In the genomic region with DNA sequence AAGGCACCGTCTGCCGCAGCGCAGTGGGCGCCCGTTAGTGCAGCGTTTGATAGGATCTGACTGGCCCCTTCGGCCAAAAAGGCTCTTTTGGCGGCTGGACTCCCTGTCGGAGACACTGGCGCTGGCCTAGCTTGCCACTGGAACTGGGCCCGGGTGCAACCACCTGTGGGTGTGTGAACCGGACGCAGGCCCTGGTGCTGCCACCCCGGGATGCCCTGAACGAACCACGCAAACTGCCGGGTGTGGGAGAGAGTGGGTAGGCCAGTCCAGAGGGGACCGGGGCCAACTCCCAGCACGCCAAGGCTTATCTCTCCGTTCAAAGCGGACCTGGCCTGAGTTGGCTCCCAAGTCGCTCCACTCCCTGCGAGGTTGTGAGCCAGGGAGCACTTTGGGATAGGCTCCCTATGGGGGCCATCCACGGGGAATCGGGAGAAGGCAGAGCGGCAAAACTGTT, we compare ENCODE assay signal across 8 mouse cellular contexts. TPM values are rescaled to one million over a fixed set of nuclear protein-coding genes. Genes with fewer than 3 reads are reported as not detected.
DNase-seq lines count a peak whose midpoint lies in the region; ATAC-seq and TF ChIP-seq lines count a peak whose summit lies in the region.

No protein-coding gene starts in this region.

- H3K4me1 ChIP-seq in lung, embryonic 15.5 days: peaks cover 28% of the 10 kb centered on the region
- H3K4me1 ChIP-seq in heart, adult 2 months (ENCODE audit: control insufficient read depth, insufficient read depth, low read length): no peaks in the 10 kb centered on the region
- H3K4me1 ChIP-seq in kidney, embryonic 16.5 days (ENCODE audit: insufficient read depth, low read length): peaks cover 49% of the 10 kb centered on the region
- peaks cover 25% of the 10 kb centered on the region for H3K4me1 ChIP-seq in midbrain, embryonic 13.5 days (replicated peaks)

- H3K79me2 ChIP-seq in heart, adult 2 months (replicated peaks; ENCODE audit: control insufficient read depth, insufficient read depth, low read length): no peaks in the 10 kb centered on the region

- H3K4me3 ChIP-seq in lung, embryonic 15.5 days: peak overlapping the region; percentile 72
- peak overlapping the region; percentile 33; the same call in 1 of the 2 replicates for H3K4me3 ChIP-seq in heart, adult 2 months
- peak overlapping the region; percentile 65 for H3K4me3 ChIP-seq in kidney, embryonic 16.5 days (ENCODE audit: low read length)
- H3K4me3 ChIP-seq in midbrain, embryonic 13.5 days (replicated peaks): peak overlapping the region; percentile 67

- no peak overlapping the region for H3K27ac ChIP-seq in lung, embryonic 15.5 days
- no peak overlapping the region for H3K27ac ChIP-seq in heart, adult 2 months
- H3K27ac ChIP-seq in kidney, embryonic 16.5 days (ENCODE audit: low read length): no peak overlapping the region
- no peak overlapping the region for H3K27ac ChIP-seq in midbrain, embryonic 13.5 days

- intact Hi-C loops in heart, adult 2 months (cut with DNase I): no loop called here

- peak overlapping the region; percentile 98 for H3K4me2 ChIP-seq in lung, embryonic 15.5 days
- peak overlapping the region; percentile 93 for H3K4me2 ChIP-seq in kidney, embryonic 16.5 days (replicated peaks; ENCODE audit: low read depth, low read length)
- peak overlapping the region; percentile 76 for H3K4me2 ChIP-seq in midbrain, embryonic 13.5 days (replicated peaks)

- no peak for DNase-seq in lung, postnatal 14 days
- peak; percentile 44 to 48 for DNase-seq in heart, adult 2 months
- DNase-seq in thymus, postnatal 10 days (ENCODE audit: low spot score in 2 of 2): peak; percentile 6 to 7
- DNase-seq in frontal cortex, adult 2 months (ENCODE audit: extremely low spot score in 1 of 2, low spot score in 1 of 2): no peak

- no peak overlapping the region for H3K9ac ChIP-seq in lung, embryonic 15.5 days
- H3K9ac ChIP-seq in heart, adult 2 months (ENCODE audit: low read depth, low read length): no peak overlapping the region
- peak overlapping the region; percentile 77 for H3K9ac ChIP-seq in kidney, embryonic 16.5 days (replicated peaks; ENCODE audit: low read length)
- peak overlapping the region; percentile 80; the same call in 1 of the 2 replicates for H3K9ac ChIP-seq in midbrain, embryonic 13.5 days (replicated peaks)

- TF ChIP-seq EP300 in heart, adult 2 months (IDR thresholded peaks at IDR 0.05; ENCODE audit: insufficient read depth, low read depth, low read length): no peak

- TF ChIP-seq POLR2A in heart, adult 2 months (IDR thresholded peaks at IDR 0.05; ENCODE audit: insufficient read depth, low read depth, low read length): no peak

- no peak for ATAC-seq in lung, embryonic 15.5 days (ENCODE audit: borderline replicate concordance, extremely low read depth, low FRiP score, low TSS enrichment)
- ATAC-seq in common myeloid progenitor, adult 5-6 weeks (replicated peaks; ENCODE audit: low read depth, poor library complexity, severe bottlenecking): peak; percentile 17; the same call in 1 of the 2 replicates
- ATAC-seq in kidney, embryonic 16.5 days (ENCODE audit: low FRiP score, low TSS enrichment): no peak
- peak; percentile 25 for ATAC-seq in midbrain, embryonic 13.5 days

- no peaks in the 10 kb centered on the region for H3K36me3 ChIP-seq in lung, embryonic 15.5 days
- no peaks in the 10 kb centered on the region for H3K36me3 ChIP-seq in heart, adult 2 months (ENCODE audit: control insufficient read depth, insufficient read depth, low read length)
- H3K36me3 ChIP-seq in kidney, embryonic 16.5 days (ENCODE audit: insufficient read depth, low read length): no peaks in the 10 kb centered on the region
- H3K36me3 ChIP-seq in midbrain, embryonic 13.5 days: no peaks in the 10 kb centered on the region

- no peaks in the 10 kb centered on the region for H3K9me3 ChIP-seq in lung, embryonic 15.5 days
- H3K9me3 ChIP-seq in kidney, embryonic 16.5 days (ENCODE audit: low read length): no peaks in the 10 kb centered on the region
- no peaks in the 10 kb centered on the region for H3K9me3 ChIP-seq in midbrain, embryonic 13.5 days

- TF ChIP-seq CTCF in heart, adult 2 months (IDR thresholded peaks at IDR 0.05): no peak

- peaks cover 72% of the 10 kb centered on the region for H3K27me3 ChIP-seq in lung, embryonic 15.5 days
- peaks cover 2% of the 10 kb centered on the region; the same call in 1 of the 2 replicates for H3K27me3 ChIP-seq in heart, adult 2 months (ENCODE audit: control insufficient read depth, insufficient read depth, low read length)
- peaks cover 27% of the 10 kb centered on the region for H3K27me3 ChIP-seq in kidney, embryonic 16.5 days (ENCODE audit: insufficient read depth, low read length)
- peaks cover 57% of the 10 kb centered on the region for H3K27me3 ChIP-seq in midbrain, embryonic 13.5 days

- 4% methylated on average over 26 of the region's 26 CpGs for WGBS in lung, embryonic 15.5 days
- WGBS in heart, adult 2 months: 12% methylated on average over 26 of the region's 26 CpGs
- WGBS in kidney, embryonic 16.5 days: 5% methylated on average over 26 of the region's 26 CpGs
- WGBS in midbrain, embryonic 13.5 days: 3% methylated on average over 26 of the region's 26 CpGs

RNA-seq across cellular contexts. Expression of a gene that starts 1.3 kb away (rescaled TPM):
- 1.1 and 1.4 TPM in 2 replicates for polyA plus RNA-seq in lung, embryonic 15.5 days (2015; fragmentation: Nextera tagmentation; extraction: Ambion mirVana)
- 14.6 and 20.4 TPM in 2 replicates for total RNA-seq in common myeloid progenitor, adult 5-6 weeks (2017)
- total RNA-seq in heart, adult 2 months (2021): 1 to 10 TPM; 2.6 to 3.0 TPM
- 1.9 and 2.3 TPM in 2 replicates for polyA plus RNA-seq in heart, adult 2 months (2012; rRNA removed)
- 2.0 and 2.5 TPM in 2 replicates for polyA plus RNA-seq in kidney, embryonic 16.5 days (2015; fragmentation: Nextera tagmentation; extraction: Ambion mirVana)
- polyA plus RNA-seq in midbrain, embryonic 13.5 days (2015; fragmentation: Nextera tagmentation; extraction: Ambion mirVana): 1.9 and 2.3 TPM in 2 replicates
- 15.5 and 17.4 TPM in 2 replicates for polyA plus RNA-seq in frontal cortex, adult 2 months (2012; rRNA removed)

Comparison
In these comparisons a context has a peak if more than half of its experiments do, and no peak if none do; other contexts are left out.
1. ATAC-seq: peak in common myeloid progenitor, adult 5-6 weeks (single experiment) and midbrain, embryonic 13.5 days (single experiment); none in lung, embryonic 15.5 days (single experiment) and kidney, embryonic 16.5 days (single experiment).
2. H3K9ac ChIP-seq: peak in kidney, embryonic 16.5 days (single experiment) and midbrain, embryonic 13.5 days (single experiment); none in lung, embryonic 15.5 days (single experiment) and heart, adult 2 months (single experiment).
3. DNase-seq: peak in heart, adult 2 months (2 of 2) and thymus, postnatal 10 days (2 of 2); none in lung, postnatal 14 days (single experiment) and frontal cortex, adult 2 months (0 of 2).
4. Peak in every context shown above with its lines, with median percentiles within 50 percentile points of each other: H3K4me2 ChIP-seq and H3K4me3 ChIP-seq.